ENCODE assay signal across 23 mouse cellular contexts in genomic region chr12:83451850-83452249, GRCm38 (mm10). TPM values are rescaled to one million over a fixed set of nuclear protein-coding genes. Genes with fewer than 3 reads are reported as not detected.
DNase-seq lines count a peak whose midpoint lies in the region; ATAC-seq and TF ChIP-seq lines count a peak whose summit lies in the region.
"Had no signal": no experiment of that assay in that cellular context is flagged by ENCODE, and none has a peak within 500 bp of the region (broad histone marks: within the 10 kb centered on the region; RNA-seq: fewer than 3 reads in every experiment).

No protein-coding gene starts in this region.

- ATAC-seq in forebrain, postnatal 0 days: no peak
- no peak for ATAC-seq in granulocyte monocyte progenitor cell, adult 5-6 weeks (replicated peaks; ENCODE audit: poor library complexity, severe bottlenecking)
- ATAC-seq: inflammation-experienced regulatory T-cells, adult 6 months had no signal

- H3K4me1 ChIP-seq in forebrain, postnatal 0 days (ENCODE audit: insufficient read depth): no peaks in the 10 kb centered on the region
- H3K4me1 ChIP-seq in forebrain, embryonic 10.5 days: no peaks in the 10 kb centered on the region; the same call in 1 of the 2 replicates
- H3K4me1 ChIP-seq: embryonic facial prominence, embryonic 15.5 days had no signal

- WGBS in forebrain, postnatal 0 days: 52% methylated on average over 8 of the region's 8 CpGs
- WGBS in forebrain, embryonic 10.5 days: 59% methylated on average over 8 of the region's 8 CpGs

- H3K4me3 ChIP-seq in forebrain, postnatal 0 days (ENCODE audit: low read depth, low read length): no peak overlapping the region
- H3K4me3 ChIP-seq in forebrain, embryonic 10.5 days: no peak overlapping the region
- no peak overlapping the region for H3K4me3 ChIP-seq in layer of hippocampus, adult 2 months
- H3K4me3 ChIP-seq: embryonic facial prominence, embryonic 15.5 days; heart, embryonic 13.5 days; hindbrain, embryonic 13.5 days; left cerebral cortex, adult 2 months; limb, embryonic 10.5 days; liver, embryonic 15.5 days had no signal

- DNase-seq in forebrain, postnatal 0 days: no peak
- DNase-seq in forebrain, embryonic 10.5 days (ENCODE audit: extremely low spot score, low spot score): no peak
- no peak for DNase-seq in layer of hippocampus, adult 2 months (ENCODE audit: low spot score in 2 of 2)
- no peak for DNase-seq in layer of hippocampus, adult 9-10 months (ENCODE audit: low spot score)
- DNase-seq in ES-CJ7 (ENCODE audit: low read depth, low spot score): peak; percentile 21
- DNase-seq in kidney, postnatal 36 days: peak; percentile 59 to 60
- DNase-seq in right cerebral cortex, postnatal 14 days: no peak
- DNase-seq: adrenal gland, postnatal 14 days; cerebellum, adult 18-20 months; cerebellum, postnatal 25 days; embryo, embryonic 11 days; layer of hippocampus, adult 9-11 months; lung, postnatal 10 days; retina, postnatal 1 day; right cerebral cortex, postnatal 4 days had no signal

- no peak overlapping the region for H3K9ac ChIP-seq in forebrain, postnatal 0 days
- H3K9ac ChIP-seq: embryonic facial prominence, embryonic 15.5 days; heart, embryonic 13.5 days; hindbrain, embryonic 13.5 days; liver, embryonic 15.5 days had no signal

- no peak overlapping the region for H3K4me2 ChIP-seq in forebrain, postnatal 0 days (ENCODE audit: low read depth)
- H3K4me2 ChIP-seq: embryonic facial prominence, embryonic 15.5 days; heart, embryonic 13.5 days; hindbrain, embryonic 13.5 days; liver, embryonic 15.5 days had no signal

- TF ChIP-seq CTCF in forebrain, postnatal 0 days (IDR thresholded peaks at IDR 0.05; ENCODE audit: low read depth): peak; percentile 15; the same call in 1 of the 2 replicates
- TF ChIP-seq CTCF in layer of hippocampus, adult 2 months (conservative IDR thresholded peaks at IDR 0.05): peak; percentile 52

- no peak overlapping the region for H3K27ac ChIP-seq in forebrain, postnatal 0 days (ENCODE audit: low read depth, low read length)
- H3K27ac ChIP-seq in forebrain, embryonic 10.5 days: no peak overlapping the region
- no peak overlapping the region for H3K27ac ChIP-seq in layer of hippocampus, adult 2 months
- H3K27ac ChIP-seq: embryonic facial prominence, embryonic 15.5 days; heart, embryonic 13.5 days; hindbrain, embryonic 13.5 days; left cerebral cortex, adult 2 months; limb, embryonic 10.5 days; liver, embryonic 15.5 days had no signal

- no peaks in the 10 kb centered on the region for H3K9me3 ChIP-seq in forebrain, postnatal 0 days (ENCODE audit: low read length)
- H3K9me3 ChIP-seq in forebrain, embryonic 10.5 days: no peaks in the 10 kb centered on the region
- H3K9me3 ChIP-seq: embryonic facial prominence, embryonic 15.5 days; heart, embryonic 13.5 days; hindbrain, embryonic 13.5 days; limb, embryonic 10.5 days; liver, embryonic 15.5 days had no signal

- no peaks in the 10 kb centered on the region for H3K27me3 ChIP-seq in forebrain, postnatal 0 days (ENCODE audit: insufficient read depth, low read length)
- H3K27me3 ChIP-seq in forebrain, embryonic 10.5 days (ENCODE audit: poor library complexity, severe bottlenecking): no peaks in the 10 kb centered on the region
- H3K27me3 ChIP-seq: embryonic facial prominence, embryonic 15.5 days; heart, embryonic 13.5 days; hindbrain, embryonic 13.5 days had no signal

- no peaks in the 10 kb centered on the region for H3K36me3 ChIP-seq in forebrain, postnatal 0 days (ENCODE audit: insufficient read depth)
- no peaks in the 10 kb centered on the region for H3K36me3 ChIP-seq in forebrain, embryonic 10.5 days (replicated peaks)
- H3K36me3 ChIP-seq: embryonic facial prominence, embryonic 15.5 days; hindbrain, embryonic 13.5 days; limb, embryonic 10.5 days; liver, embryonic 15.5 days had no signal

RNA-seq across cellular contexts. Expression of gene Dpf3, which starts 35.7 kb away (rescaled TPM):
- total RNA-seq in forebrain, postnatal 0 days (2014; rRNA removed): 11.4 and 15.3 TPM in 2 replicates
- 4.9 and 8.1 TPM in 2 replicates for polyA plus RNA-seq in forebrain, postnatal 0 days (2015; fragmentation: Nextera tagmentation; extraction: Ambion mirVana)
- polyA plus RNA-seq in forebrain, embryonic 10.5 days (2016; fragmentation: Nextera tagmentation; extraction: Ambion mirVana): 1.2 and 2.2 TPM in 2 replicates
- 10 to 100 TPM; 27.4 to 29.4 TPM for total RNA-seq in layer of hippocampus, adult 2 months (2021)
- total RNA-seq in granulocyte monocyte progenitor cell, adult 5-6 weeks (2014; fragmentation: Nextera tagmentation): not detected in 2 replicates
- 0.31 and 2.2 TPM in 2 replicates for total RNA-seq in granulocyte monocyte progenitor cell, adult 5-6 weeks (2017)

Comparison
In these comparisons a context has a peak if more than half of its experiments do, and no peak if none do; other contexts are left out.
1. DNase-seq: peak in ES-CJ7 (single experiment) and kidney, postnatal 36 days (2 of 2); none in forebrain, postnatal 0 days (single experiment), forebrain, embryonic 10.5 days (single experiment), layer of hippocampus, adult 2 months (0 of 2), layer of hippocampus, adult 9-10 months (single experiment) and right cerebral cortex, postnatal 14 days (single experiment).